ENCODE assay signal across 12 mouse cellular contexts in the genomic region with DNA sequence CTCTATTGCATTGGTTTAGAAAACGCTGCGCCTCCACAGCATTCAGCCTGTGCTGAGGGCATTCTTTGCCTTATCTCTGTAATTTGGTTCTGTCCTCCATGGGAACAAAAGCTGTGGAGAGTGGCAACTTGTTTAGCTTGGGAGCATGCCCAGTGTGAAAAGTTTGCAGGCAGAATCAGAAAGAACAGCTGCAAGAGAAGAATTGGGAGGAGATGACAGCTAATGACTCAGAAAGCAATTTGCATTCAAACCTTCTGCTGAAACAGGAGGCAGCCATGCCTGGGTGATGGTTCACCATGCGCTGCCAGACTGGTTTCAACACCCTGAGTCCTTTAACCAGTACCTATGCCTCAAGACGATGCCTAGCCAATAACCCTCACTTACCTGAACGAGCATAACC.
DNase-seq lines count a peak whose midpoint lies in the region.
"Had no signal": no experiment of that assay in that cellular context is flagged by ENCODE, and none has a peak within 500 bp of the region (broad histone marks: within the 10 kb centered on the region; RNA-seq: fewer than 3 reads in every experiment).

No protein-coding gene starts in this region.

- DNase-seq in left cerebral cortex, adult 11 months (ENCODE audit: low spot score): peak; percentile 9
- DNase-seq in left cerebral cortex, postnatal 4 days: no peak
- DNase-seq in fibroblast of lung, adult 2 months (ENCODE audit: low read depth): peak; percentile 15
- peak; percentile 47 to 72 for DNase-seq in layer of hippocampus, postnatal 14 days (ENCODE audit: low spot score in 2 of 2)
- peak; percentile 1 to 8 for DNase-seq in right cerebral cortex, postnatal 36 days (ENCODE audit: low spot score in 2 of 2)
- DNase-seq in kidney, postnatal 36 days: no peak
- no peak for DNase-seq in gastrocnemius, postnatal 25 days
- DNase-seq in spleen, adult 12 weeks (ENCODE audit: low spot score): no peak
- DNase-seq: cerebellum, adult 9-10 months; kidney, adult 2 months; lung, embryonic 14.5 days; thymus, adult 18-20 months had no signal

- intact Hi-C loops in left cerebral cortex, postnatal 4 days (cut with DNase I): no loop called here

Comparison
In these comparisons a context has a peak if more than half of its experiments do, and no peak if none do; other contexts are left out.
1. DNase-seq: peak in left cerebral cortex, adult 11 months (single experiment), fibroblast of lung, adult 2 months (single experiment), layer of hippocampus, postnatal 14 days (2 of 2) and right cerebral cortex, postnatal 36 days (2 of 2); none in left cerebral cortex, postnatal 4 days (single experiment), kidney, postnatal 36 days (0 of 2), gastrocnemius, postnatal 25 days (single experiment) and spleen, adult 12 weeks (single experiment).